Mouse (Mus musculus) megakaryocyte, embryonic 14.5 days (primary cell): ENCODE data around the gene Scai.

Source experiments
- FLI1 ChIP-seq: IDR thresholded peaks from 2 replicates; pipeline ENCODE4 v1.6.1; 2012; ENCODE audit warnings: low read length, inconsistent platforms, mixed read lengths
- GATA1 ChIP-seq: IDR thresholded peaks from 3 replicates; pipeline ENCODE4 v1.6.1; 2012; ENCODE audit warnings: mixed read lengths, low read length, inconsistent platforms, borderline replicate concordance

DNA sequence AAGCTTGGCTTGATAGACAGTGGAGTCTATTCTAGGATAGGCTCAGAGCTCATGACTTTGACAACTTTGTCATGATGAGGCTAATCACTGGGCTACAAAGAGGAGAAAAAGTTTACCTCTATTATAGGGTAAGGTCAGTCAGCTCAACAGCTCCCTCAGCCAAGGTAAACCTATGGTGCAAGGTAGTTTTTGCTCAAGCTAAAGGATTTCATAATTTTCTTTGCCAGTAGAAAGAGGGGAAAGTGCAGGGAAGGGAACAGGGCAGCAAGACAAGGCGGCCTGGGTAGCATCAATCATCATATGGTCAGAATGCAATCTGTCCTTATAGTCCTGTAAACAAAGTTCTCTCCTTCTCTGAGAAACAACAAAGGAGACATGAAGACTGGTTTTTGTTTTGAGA is 150.3 kb downstream of the Scai start:
- no peak for TF ChIP-seq GATA1
- no peak for TF ChIP-seq FLI1
